Mouse (Mus musculus) CD4-positive, CD25-positive, alpha-beta regulatory T cell, adult 2 months (primary cell): ENCODE results near the gene Aox2.

ENCODE experiments used
- DNase-seq: peaks from one replicate; pipeline ENCODE4 v3.0.0-alpha.2; 2012; ENCODE audit warnings: low read depth, low spot score

Aox2 gene

DNA sequence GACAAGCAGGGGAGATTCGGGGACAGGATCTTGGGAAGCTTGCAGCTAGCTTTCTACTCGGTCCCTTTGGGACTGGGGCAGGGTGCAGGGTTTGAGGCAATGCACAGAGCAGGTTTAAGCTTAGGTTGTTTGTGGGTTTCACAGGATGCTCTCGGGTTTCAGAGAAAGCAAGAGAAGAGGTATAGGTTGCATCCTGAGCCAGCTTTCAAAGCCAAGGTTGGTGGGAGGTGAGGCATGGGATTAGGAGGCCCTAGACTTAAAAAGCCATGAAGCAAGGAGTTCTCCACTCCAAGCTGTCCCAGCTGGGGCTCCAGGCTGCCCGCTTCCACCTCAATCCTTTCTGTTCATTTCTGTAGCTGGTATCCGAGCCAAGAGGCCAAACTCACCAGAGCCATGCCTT lies at the start of gene Aox2:
Gene Aox2 (plus strand): TSS at position 301 of the 400 bp plus-strand sequence.
- DNase-seq, result no peak

DNA sequence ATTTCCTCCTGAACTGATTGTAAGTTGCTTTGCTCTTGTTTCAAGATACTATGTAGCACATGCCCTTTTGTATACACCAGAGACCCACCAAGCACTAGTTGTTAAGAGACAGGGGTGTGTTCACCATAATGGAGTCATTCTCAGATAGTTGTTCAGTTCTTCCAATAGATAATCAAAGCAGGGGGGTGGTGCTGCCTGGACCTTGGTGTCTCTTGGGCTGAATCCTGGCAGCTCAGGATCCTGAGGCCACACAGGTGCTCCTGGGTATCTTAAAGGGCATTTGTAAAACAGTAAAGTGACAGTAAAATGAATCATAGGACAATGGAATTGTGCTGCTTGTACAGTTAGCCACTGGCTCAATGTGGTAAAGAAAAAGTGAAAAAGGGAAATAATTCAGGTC lies 49.2 kb upstream of the Aox2 start:
- no peak for DNase-seq

- no peak for DNase-seq
Observed at GRCm38 (mm10) chr1:58229774-58230173, 48.4 kb upstream of the Aox2 start.

- no peak for DNase-seq
Observed at GRCm38 (mm10) chr1:58230542-58230941, 47.6 kb upstream of the Aox2 start.

GRCm38 (mm10) chr1:58235405-58235804 lies 42.7 kb upstream of the Aox2 start:
- peak; percentile 9 for DNase-seq

DNA sequence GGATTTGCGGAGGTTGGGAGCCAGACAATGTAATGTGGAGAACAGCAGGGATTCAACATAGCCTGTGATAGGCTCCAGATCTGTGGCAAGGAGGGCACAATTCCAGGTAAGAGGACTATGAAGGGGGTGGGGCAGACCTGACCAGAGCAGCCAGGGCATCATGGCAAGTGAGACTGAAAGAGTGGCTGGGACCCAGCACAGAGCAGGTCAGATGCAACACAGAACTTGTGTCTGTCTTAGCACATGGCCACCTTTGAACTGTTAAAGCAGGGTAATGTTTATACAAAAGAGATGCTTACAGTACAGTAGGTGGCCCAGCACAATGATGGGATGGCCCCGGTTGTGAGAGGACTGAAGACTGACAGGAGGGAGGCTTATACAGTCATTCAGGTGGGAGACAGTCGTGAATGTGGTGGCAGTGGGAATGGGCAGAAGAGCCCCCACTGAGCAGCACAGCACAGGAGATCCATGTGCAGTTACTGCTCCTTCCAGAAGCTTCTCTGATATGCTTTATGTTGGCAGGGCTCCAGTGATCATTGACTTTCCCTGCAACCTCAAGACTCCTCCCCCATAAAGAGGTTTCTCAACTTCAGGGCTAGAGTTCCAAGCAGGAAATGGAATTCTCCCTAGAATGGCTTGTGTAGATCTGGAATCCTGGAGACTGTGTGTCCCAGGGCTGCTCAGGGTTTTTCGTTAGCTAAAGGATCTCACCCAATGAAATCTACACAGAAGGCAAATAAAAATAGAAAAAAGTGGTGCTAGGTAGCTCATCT lies 40.4 kb upstream of the Aox2 start:
- no peak for DNase-seq

GRCm38 (mm10) chr1:58238440-58238839 lies 39.7 kb upstream of the Aox2 start:
- no peak for DNase-seq

DNA sequence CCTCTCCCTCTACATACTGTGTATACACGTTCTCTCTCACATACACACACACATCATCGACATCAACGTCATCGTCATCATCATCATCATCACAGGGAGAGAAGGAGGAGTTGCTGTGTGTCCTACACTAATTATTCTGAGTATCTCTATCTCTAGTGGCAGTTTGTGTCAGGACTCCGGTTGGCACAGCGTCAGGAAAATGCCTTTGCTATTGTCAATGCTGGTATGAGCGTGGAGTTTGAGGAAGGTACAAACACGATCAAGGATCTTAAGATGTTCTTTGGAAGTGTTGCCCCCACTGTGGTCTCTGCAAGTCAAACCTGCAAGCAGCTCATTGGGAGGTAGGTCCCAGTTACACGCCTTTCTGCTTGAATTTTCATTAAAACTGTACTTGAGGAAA lies 39.2 kb upstream of the Aox2 start:
- no peak for DNase-seq

DNA sequence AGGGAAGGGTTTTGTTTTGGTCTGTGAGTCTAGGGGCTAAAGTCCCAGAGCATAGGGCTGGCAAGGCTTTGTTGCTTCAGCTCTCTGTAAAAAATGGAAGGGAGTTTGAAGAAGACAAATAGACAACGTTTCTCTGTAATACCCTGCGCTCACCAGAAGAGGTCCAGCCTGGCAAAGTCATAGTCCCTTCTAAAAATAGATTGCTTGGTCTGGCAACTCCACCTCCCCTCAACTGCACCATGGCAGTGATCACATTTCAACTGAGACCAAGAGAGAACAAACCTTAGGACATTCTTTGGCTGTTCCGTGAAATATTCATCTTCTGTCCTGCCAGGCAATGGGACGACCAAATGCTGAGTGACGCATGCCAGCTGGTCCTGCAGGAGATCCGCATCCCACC lies 37.8 kb upstream of the Aox2 start:
- DNase-seq, result peak; percentile 5

DNA sequence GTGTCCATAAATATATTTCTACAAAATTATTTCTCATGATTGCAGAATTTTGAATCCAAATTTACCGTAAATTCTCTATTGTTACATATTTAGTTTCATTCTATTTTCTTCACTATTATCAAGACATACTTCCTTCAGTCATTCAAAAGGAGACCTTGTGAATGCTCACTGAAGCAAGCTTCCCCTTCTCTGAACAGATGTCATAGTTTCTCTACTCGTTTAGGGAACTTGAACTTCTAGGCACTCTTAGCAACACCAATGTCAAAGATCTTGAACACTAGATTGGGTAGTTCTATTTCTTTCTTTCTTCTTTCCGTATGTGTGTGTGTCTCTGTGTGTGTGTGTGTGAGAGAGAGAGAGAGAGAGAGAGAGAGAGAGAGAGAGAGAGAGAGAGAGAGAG lies 33.6 kb upstream of the Aox2 start:
- DNase-seq, result no peak

DNA sequence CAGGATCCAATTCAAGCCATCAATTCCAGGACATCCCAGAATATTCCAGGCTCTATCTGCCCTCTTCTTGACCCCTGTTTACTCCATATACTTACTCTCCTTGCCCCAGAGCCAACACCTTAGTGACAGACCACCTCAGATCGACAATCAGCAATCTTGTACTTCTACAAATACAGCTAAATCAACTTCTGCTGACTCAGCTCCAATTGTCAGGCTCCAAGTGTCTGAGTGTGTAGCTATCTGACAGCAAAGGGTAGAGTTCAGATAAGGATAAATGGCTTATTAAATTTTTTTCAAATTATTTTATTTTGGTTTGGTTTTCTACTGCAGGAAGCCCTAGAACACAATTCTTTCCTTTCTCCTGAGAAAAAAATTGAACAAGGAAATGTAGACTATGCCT lies 29.6 kb upstream of the Aox2 start:
- no peak for DNase-seq

GRCm38 (mm10) chr1:58253466-58253865 lies 24.7 kb upstream of the Aox2 start:
- DNase-seq, result no peak

DNA sequence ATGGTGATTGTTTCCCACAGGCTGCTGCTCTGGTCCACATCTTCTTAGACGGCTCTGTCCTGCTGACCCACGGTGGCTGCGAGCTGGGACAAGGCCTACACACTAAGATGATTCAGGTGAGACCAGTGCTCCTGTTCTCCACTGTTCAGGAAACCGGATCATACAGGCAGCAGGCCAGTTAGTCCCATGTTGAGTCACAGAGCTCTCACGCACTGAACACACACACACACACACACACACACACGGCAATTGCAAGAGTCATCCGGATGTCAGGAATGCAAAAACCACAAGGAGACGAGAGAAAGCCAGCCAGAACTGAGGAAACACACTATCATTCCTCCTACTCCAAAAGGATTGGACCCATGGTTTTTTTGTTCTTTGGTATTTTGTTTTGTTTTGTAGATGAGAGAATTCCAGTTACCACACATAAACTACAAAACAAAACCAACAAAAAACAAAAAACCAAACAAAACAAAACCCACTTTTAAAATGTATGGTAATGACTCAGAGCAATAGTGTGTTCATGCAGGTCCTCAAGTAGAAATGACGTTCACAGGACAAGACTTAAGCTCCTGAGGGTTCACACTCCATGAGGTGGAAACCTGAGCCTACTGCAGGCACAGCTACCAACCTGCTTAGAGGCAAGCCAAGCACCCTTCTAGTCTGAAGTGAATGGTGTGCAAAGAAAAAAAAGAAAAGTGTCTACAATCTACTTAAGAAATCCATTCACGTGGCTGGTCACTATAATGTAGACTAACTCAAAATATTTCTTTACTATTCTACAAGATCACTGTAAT lies 20.7 kb upstream of the Aox2 start:
- no peak for DNase-seq

DNA sequence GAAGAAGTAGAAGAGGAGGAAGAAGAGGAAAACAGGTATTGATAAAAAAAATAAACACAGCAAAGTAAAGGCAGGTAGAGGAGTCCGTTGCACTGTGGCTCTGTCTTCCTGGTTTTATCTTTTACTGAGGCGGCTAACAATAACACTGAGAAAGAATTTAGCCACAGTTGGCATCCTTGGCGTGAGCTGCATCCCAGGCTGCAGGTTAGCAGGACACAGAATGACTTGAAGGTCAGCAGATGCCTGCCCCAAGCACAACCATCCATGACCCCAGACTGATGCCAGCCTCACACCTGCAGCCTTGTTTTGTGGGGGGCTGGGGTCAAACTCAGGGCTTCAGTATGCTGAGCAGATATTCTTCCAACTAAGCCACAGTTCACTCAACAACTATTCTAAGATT lies 17.8 kb upstream of the Aox2 start:
- no peak for DNase-seq

- DNase-seq, result no peak
Observed at GRCm38 (mm10) chr1:58268231-58268630, 9.9 kb upstream of the Aox2 start.

GRCm38 (mm10) chr1:58270807-58271569 lies 7.1 kb upstream of the Aox2 start:
- peak; percentile 43 for DNase-seq

- DNase-seq, result no peak
Observed at GRCm38 (mm10) chr1:58275879-58276278, 2.2 kb upstream of the Aox2 start.

GRCm38 (mm10) chr1:58278513-58278912 lies 387 bp downstream of the Aox2 start:
- no peak for DNase-seq

GRCm38 (mm10) chr1:58280381-58280780 lies 2.3 kb downstream of the Aox2 start:
- no peak for DNase-seq

GRCm38 (mm10) chr1:58280939-58281624 lies 3.0 kb downstream of the Aox2 start:
- no peak for DNase-seq

DNA sequence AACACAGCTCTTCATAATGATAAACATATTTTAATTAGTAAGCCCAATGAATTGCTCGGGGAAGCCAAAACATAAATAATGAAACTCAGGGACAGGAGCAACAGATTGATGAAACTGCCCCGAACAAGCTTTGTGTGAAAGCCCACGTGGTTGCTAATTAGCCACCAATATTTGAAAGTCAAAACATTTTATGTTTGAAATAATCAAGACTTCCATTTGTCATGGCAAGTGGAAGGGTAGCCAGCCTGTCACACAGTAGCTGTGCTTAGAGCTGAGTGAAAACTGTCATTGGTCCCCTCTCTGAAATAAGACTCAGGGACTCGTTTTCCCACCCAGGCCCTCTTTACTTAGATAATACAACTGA lies 3.5 kb downstream of the Aox2 start:
- DNase-seq, result no peak

DNA sequence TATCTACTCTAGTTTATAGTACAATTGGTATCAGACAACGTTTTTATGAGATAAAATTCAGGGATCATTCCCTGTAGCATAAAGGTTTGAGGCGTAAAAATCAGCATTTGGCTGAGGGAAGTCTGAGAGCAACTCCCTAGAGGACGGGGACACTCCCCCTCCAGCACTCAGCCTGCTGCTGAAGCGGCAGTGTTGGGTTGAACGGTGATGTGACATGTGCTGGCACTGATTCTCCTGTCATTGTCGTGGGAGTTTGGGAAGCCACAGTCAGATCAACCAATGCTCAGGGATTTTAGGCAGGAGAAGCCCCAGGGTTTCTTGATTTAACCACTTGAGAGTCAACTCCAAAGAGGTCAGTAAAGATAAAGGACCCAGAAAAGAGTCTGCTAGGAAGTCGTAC lies 6.4 kb downstream of the Aox2 start:
- no peak for DNase-seq
